Mouse (Mus musculus) kidney, adult 9 months (tissue): Measurements from ENCODE around the gene Cd160.

Experiments
- DNase-seq: peaks from one replicate; pipeline ENCODE4 v3.0.0; 2022

Cd160 gene

DNA sequence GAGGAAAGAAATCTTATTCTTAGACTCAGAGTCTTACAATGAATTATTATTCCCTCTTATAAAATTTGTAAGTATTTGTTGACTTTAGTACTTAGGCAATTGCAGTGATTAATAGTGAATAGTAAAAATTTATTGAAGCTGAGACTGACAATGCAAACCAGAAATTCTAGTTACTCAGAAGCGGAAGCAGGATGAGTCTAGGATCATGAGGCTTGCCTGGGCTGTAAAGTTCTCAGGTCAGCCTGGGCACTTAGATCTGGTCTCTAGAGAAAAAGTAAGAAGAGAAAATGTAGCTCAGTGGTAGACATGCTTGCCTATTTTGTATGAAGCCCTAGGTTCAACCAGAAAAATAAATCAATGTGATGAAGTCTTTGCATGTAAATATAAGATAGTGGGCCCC lies 73.2 kb downstream of the Cd160 start:
- no peak for DNase-seq
